Mouse (Mus musculus) neural tube, embryonic 11.5 days (tissue): ENCODE data around the gene Hist1h2af. TPM values are rescaled to one million over a fixed set of nuclear protein-coding genes. Genes with fewer than 3 reads are reported as not detected.
"Not testable (repeated sequence)": the region's sequence is repeated elsewhere in the genome, so short reads cannot be mapped to it uniquely, and the experiment has no call there.

Experiments used
- ATAC-seq: fragments of 200-750 bp; cut with Nextera tagmentation; 2 replicates; pipeline ENCODE4 v1.8.0; 2017; ENCODE audit warnings: moderate number of reproducible peaks, mild to moderate bottlenecking, moderate TSS enrichment, moderate library complexity; ENCODE audit not compliant: insufficient read depth, low FRiP score, low TSS enrichment
- DNase-seq: peaks from one replicate; pipeline ENCODE4 v3.0.0-alpha.2; 2015; ENCODE audit warnings: low spot score
- H3K27ac ChIP-seq: fragments of 300-500 bp; sonication (generic); 2 replicates; pipeline ENCODE4 v1.5.1; 2014; ENCODE audit warnings: low read depth, mild to moderate bottlenecking, low read length
- H3K27me3 ChIP-seq: fragments of 300-500 bp; sonication (generic); 2 replicates; pipeline ENCODE4 v1.6.1; 2014; ENCODE audit warnings: mild to moderate bottlenecking, low read length, mixed read lengths; ENCODE audit not compliant: control insufficient read depth, insufficient read depth
- H3K36me3 ChIP-seq: fragments of 300-500 bp; sonication (generic); 2 replicates; pipeline ENCODE4 v1.6.1; 2014; ENCODE audit warnings: mild to moderate bottlenecking, low read length, moderate library complexity, mixed read lengths; ENCODE audit not compliant: control insufficient read depth, insufficient read depth
- H3K4me1 ChIP-seq: fragments of 300-500 bp; sonication (generic); 2 replicates; pipeline ENCODE4 v1.6.1; 2014; ENCODE audit warnings: low read length, mixed read lengths; ENCODE audit not compliant: control insufficient read depth, insufficient read depth
- H3K4me2 ChIP-seq: fragments of 300-500 bp; sonication (generic); 2 replicates; pipeline ENCODE4 v1.6.1; 2014; ENCODE audit warnings: low read depth, mild to moderate bottlenecking, moderate library complexity
- H3K4me3 ChIP-seq: fragments of 300-500 bp; sonication (generic); 2 replicates; pipeline ENCODE4 v1.5.1; 2014; ENCODE audit warnings: low read depth, low read length
- H3K9ac ChIP-seq: fragments of 300-500 bp; sonication (generic); 2 replicates; pipeline ENCODE4 v1.6.1; 2014; ENCODE audit warnings: mild to moderate bottlenecking, low read length
- H3K9me3 ChIP-seq: fragments of 300-500 bp; sonication (generic); 2 replicates; pipeline ENCODE4 v1.6.1; 2016; ENCODE audit warnings: low read length; ENCODE audit not compliant: control insufficient read depth
- WGBS: fragments of 180-500 bp; shearing (Covaris S2); extraction: QIAGEN DNeasy Blood & Tissue Kit; methylation state at CpG from one replicate; pipeline ENCODE4 v1.1.7; 2014; 5-methylcytosine and 5-hydroxymethylcytosine counted together
- polyA plus RNA-seq: library from polyadenylated mRNA; unstranded; fragments of >200 nt; fragmentation: Nextera tagmentation; extraction: Ambion mirVana; gene quantifications from 2 replicates; pipeline ENCODE4 v1.2.1, GENCODE M21; 2014

The Hist1h2af gene
- polyA plus RNA-seq, 1 experiment from 2014 or later = 2.1 TPM

DNA sequence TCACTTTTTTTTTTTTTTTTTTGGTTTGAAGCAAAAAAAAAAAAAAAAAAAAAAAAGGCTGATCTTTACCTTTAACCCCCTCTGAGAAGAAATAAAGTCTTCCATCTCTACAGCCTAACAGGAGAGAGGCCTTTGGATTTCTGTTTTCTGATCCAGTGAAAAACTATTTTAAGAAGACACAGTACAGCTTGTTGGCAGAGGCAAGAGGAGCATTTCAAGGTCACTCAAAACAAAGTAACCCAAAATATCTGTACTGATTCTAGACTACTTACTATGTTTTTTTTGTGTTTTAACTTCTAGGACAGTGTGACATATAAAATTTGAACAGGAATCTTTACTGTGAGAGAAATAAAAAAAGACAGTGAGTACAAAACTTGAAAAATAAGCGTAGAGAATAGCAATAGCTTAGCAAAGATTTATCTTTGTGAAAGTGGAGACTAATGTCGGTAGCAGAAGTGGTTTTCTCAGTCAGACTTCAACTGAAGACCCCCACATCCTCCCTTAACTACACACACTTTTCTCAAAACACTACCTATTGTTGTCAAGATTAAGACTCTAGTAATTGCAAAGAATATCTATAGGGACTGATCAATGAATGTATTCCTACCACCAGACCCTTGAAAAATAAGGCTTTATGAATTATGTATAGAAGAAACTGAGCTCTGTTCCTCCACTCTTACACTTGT is 4.1 kb upstream of the Hist1h2af start:
- no peak for ATAC-seq
- WGBS = 28% methylated on average over 2 of the region's 2 CpGs
- peak overlapping the region; percentile 41 for H3K4me3 ChIP-seq
- H3K9me3 ChIP-seq = no peaks in the 10 kb centered on the region
- H3K36me3 ChIP-seq = no peaks in the 10 kb centered on the region
- H3K4me2 ChIP-seq = peak overlapping the region; percentile 73
- H3K4me1 ChIP-seq = peaks cover 9% of the 10 kb centered on the region
- no peak for DNase-seq
- H3K9ac ChIP-seq = peak overlapping the region; percentile 78
- H3K27ac ChIP-seq = peak overlapping the region; percentile 92
- no peaks in the 10 kb centered on the region for H3K27me3 ChIP-seq

DNA sequence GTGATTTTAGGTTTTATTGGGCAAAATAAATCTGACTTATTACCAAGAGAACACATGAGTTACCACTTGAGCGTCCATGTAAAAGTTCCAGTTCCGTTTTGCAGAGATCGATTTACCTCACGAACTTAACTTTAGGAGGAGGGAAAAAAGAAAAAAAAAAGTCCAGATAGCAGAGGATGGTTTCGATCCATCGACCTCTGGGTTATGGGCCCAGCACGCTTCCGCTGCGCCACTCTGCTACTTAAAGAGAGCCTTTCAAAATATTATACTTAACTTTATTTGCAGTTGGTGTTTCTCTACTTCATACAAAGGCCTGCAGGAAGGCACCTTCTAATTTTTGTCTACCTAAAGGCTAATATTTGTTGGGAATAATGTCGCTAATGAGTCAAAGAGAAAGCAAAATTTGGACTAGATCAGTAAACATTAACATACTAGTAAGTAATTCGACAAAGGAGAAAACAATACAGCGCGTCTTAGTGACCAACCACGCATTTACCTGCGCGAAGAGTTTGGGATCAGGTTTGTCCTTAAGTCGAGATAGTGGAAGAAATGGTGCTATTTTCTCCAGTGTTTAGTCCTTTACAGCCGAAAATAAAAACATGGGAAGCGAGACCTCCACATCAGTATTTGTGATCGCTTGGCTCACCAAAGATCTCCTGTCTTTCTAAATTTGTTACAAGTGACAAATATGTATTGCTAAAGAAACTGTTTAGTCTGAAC is 3.4 kb upstream of the Hist1h2af start:
- H3K36me3 ChIP-seq = no peaks in the 10 kb centered on the region
- H3K4me1 ChIP-seq = peaks cover 12% of the 10 kb centered on the region
- ATAC-seq = no peak
- H3K9ac ChIP-seq = peak overlapping the region; percentile 78
- H3K9me3 ChIP-seq = no peaks in the 10 kb centered on the region
- peak overlapping the region; percentile 92 for H3K27ac ChIP-seq
- under 1% methylated on average over 20 of the region's 20 CpGs for WGBS
- peak overlapping the region; percentile 73 for H3K4me2 ChIP-seq
- peak; percentile 74 for DNase-seq
- H3K27me3 ChIP-seq = no peaks in the 10 kb centered on the region
- H3K4me3 ChIP-seq = peak overlapping the region; percentile 41

DNA sequence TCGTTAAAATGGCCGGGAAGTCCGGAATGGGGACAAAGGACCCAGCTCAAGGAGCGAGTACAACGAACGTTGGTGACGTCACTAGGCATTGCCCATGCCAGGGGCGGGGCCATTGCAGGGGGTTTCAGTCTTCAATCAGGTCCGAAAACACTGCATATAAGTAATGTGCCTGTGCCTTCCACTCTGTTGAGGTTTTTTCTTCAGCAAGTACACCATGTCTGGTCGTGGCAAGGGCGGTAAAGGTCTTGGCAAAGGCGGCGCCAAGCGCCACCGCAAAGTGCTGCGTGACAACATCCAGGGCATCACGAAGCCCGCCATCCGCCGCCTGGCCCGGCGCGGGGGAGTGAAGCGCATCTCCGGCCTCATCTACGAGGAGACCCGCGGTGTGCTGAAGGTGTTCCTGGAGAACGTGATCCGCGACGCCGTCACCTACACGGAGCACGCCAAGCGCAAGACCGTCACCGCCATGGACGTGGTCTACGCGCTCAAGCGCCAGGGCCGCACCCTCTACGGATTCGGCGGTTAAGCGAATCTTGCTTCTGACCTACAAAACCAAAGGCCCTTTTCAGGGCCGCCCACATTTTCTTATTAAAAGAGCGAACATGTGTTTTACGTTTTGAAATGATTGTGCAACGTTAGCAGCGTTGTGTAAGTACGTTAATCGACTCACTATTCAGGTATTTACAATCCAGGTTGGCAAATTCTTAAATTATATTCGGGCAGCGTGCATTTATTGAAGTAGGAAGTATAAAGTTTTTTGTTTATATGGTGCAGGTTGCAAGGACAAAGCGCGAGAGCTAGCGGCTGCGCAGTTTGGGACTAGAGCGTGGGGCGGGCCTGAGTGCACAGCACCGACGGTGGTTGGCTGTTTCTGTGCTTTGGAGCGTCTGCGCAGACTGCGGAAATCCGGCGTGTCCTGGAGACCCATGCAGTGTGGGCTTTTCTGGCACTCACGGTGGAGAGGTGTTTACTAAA is 2.5 kb upstream of the Hist1h2af start, which contains the start of gene Hist1h4h:
TSS of gene Hist1h4h (plus strand) at position 150 of the 975 bp plus-strand sequence.
- peaks cover 12% of the 10 kb centered on the region for H3K4me1 ChIP-seq
- DNase-seq = peak; percentile 95
- peak within 1 kb of the TSS; percentile 41 for H3K4me3 ChIP-seq
- H3K4me2 ChIP-seq = peak within 1 kb of the TSS; percentile 73
- no peaks in the 10 kb centered on the region for H3K9me3 ChIP-seq
- peak within 1 kb of the TSS; percentile 78 for H3K9ac ChIP-seq
- under 1% methylated on average over 52 of the region's 70 CpGs for WGBS
- peak; percentile 71 for ATAC-seq
- no peaks in the 10 kb centered on the region for H3K27me3 ChIP-seq
- no peaks in the 10 kb centered on the region for H3K36me3 ChIP-seq
- H3K27ac ChIP-seq = peak within 1 kb of the TSS; percentile 92

DNA sequence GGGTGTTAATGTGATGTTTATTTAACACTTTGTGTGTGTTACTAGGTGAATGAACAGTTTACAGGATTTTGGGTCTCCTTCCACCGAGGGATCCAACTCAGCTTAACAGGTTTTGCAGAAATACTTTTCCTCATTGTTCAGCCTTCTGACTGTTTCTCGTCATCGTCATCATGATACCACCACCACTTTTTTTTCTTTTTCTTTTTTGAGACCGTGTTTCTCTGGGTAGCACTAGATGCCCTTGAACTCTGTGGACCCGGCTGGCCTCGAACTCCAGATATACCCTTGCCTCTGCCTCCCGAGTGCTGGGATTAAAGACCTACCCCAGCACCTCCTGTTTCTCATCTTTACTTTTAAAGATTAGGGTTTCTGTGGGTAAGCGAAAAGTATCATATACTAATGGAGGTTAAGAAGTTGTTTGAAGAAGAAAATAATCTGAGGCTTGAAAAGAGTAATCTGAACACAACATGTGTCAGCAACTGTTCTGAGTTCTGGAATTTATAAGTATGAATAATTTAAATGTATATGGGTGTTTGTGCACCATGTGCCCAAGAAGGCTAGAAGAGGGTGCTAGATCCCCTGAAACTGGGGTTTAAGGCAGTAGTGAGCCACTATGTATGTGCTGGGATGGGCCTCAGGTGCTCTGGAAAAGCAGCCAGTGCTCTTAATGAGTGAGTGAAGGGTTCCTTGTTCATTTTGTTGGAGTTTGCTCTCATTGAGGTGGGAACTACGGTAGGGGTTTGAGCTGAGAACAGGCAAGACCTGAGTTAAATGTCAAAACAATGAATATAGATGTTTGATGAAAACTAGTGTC is 1.2 kb upstream of the Hist1h2af start:
- H3K27me3 ChIP-seq = no peaks in the 10 kb centered on the region
- peak overlapping the region; percentile 78 for H3K9ac ChIP-seq
- no peaks in the 10 kb centered on the region for H3K9me3 ChIP-seq
- H3K27ac ChIP-seq = peak overlapping the region; percentile 92
- 25% methylated on average over 9 of the region's 9 CpGs for WGBS
- H3K4me3 ChIP-seq = peak overlapping the region; percentile 42
- peak overlapping the region; percentile 73 for H3K4me2 ChIP-seq
- peaks cover 16% of the 10 kb centered on the region for H3K4me1 ChIP-seq
- H3K36me3 ChIP-seq = no peaks in the 10 kb centered on the region
- ATAC-seq (no peak), DNase-seq (peak; percentile 37)

DNA sequence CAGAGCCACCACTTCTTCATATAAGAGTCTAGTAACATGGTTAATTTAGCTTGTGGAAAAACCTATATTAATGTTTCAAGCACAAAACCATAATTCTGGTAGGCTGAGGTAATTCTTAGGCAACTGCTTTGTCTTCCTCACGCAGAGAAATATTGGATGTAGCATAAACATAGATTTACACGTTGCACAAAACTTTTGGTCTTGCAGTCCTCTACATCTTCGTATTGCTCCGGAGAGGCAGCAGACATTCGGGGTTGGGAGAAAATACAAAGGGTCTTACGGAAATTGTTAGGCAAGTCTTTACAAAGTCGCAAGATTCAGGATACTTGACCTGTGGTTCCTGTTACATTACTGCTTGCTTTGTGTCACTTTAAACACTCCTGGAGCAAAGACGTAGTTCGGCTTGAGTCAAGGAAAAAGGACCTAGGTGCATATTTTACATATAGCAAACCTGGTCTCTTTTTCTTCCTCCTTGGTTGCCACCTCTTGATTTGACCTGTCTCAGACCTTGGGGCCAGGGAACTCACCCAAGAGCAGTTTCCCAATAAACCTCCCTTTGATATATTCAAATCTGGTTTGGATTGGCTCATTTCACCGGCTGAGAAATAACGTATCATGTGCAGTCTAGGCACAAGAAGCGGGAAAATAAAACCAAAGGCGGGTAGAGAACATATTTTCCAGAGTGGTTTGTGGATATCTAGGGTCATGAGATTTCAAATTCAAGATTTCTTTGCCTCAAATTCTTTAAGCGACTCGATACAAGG is 844 bp downstream of the Hist1h2af start:
- DNase-seq (no peak), ATAC-seq (peak; percentile 1; the same call in 1 of the 2 replicates)
- peak overlapping the region; percentile 42 for H3K4me3 ChIP-seq

DNA sequence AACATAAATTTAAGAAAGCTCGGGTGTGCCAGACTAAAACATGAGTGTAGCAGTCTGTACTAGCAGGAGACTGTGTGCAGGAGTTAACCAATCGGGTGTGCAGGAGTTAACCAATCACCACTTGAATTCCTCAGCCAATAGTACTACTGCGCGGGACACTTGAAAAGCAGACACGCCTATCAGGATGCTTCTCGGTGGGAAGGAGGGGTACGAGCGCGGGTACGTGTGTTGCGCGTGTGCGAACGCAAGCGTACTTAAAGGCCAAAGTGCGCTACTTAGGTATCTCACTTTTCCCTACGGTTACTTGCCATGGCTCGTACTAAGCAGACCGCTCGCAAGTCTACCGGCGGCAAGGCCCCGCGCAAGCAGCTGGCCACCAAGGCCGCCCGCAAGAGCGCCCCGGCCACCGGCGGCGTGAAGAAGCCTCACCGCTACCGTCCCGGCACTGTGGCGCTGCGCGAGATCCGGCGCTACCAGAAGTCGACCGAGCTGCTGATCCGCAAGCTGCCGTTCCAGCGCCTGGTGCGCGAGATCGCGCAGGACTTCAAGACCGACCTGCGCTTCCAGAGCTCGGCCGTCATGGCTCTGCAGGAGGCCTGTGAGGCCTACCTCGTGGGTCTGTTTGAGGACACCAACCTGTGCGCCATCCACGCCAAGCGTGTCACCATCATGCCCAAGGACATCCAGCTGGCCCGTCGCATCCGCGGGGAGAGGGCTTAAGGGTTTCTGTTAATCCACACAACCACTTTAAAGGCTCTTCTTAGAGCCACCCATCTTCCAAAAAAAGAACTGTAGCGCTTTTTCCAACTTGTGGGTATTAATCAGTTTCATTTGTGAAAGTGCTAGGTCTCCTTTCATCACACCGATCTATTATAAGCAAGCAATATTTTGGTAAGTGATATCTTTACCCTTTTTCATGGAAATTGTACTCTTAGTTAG is 1.7 kb downstream of the Hist1h2af start, which contains the start of gene Hist1h3g:
TSS of gene Hist1h3g (plus strand) at position 286 of the 939 bp plus-strand sequence.
- peak within 1 kb of the TSS; percentile 73 for H3K4me2 ChIP-seq
- WGBS = under 1% methylated on average over 46 of the region's 62 CpGs
- peak within 1 kb of the TSS; percentile 92 for H3K27ac ChIP-seq
- not testable (repeated sequence) for H3K9me3 ChIP-seq, H3K36me3 ChIP-seq, H3K27me3 ChIP-seq
- H3K4me3 ChIP-seq = peak within 1 kb of the TSS; percentile 42
- peak; percentile 90 for DNase-seq
- peaks cover 13% of the 10 kb centered on the region; the same call in 1 of the 2 replicates for H3K4me1 ChIP-seq
- peak; percentile 90 for ATAC-seq
- peak within 1 kb of the TSS; percentile 78 for H3K9ac ChIP-seq

More for the DNA sequence above, 844 bp downstream of the Hist1h2af start:
- WGBS = 1% methylated on average over 15 of the region's 15 CpGs
- Histone ChIP-seq H3K9me3 (no peaks in the 10 kb centered on the region), H3K4me1 (peaks cover 13% of the 10 kb centered on the region; the same call in 1 of the 2 replicates), H3K27ac (peak overlapping the region; percentile 92), H3K27me3 (no peaks in the 10 kb centered on the region), H3K4me2 (peak overlapping the region; percentile 73), H3K9ac (peak overlapping the region; percentile 78), H3K36me3 (no peaks in the 10 kb centered on the region)
